Mouse (Mus musculus) midbrain, postnatal 0 days (tissue): ENCODE data around the gene Iscu. TPM values are rescaled to one million over a fixed set of nuclear protein-coding genes. Genes with fewer than 3 reads are reported as not detected.

ENCODE experiments used
- ATAC-seq: fragments of 200-750 bp; cut with Nextera tagmentation; 2 replicates; pipeline ENCODE4 v1.8.0; 2017; ENCODE audit warnings: moderate number of reproducible peaks, mild to moderate bottlenecking, moderate TSS enrichment, moderate library complexity; ENCODE audit not compliant: low FRiP score
- DNase-seq: peaks from one replicate; pipeline ENCODE4 v3.0.0-alpha.2; 2015; ENCODE audit warnings: low spot score
- H3K27ac ChIP-seq: fragments of 300-500 bp; sonication (generic); 2 replicates; pipeline ENCODE4 v1.5.1; 2014; ENCODE audit warnings: low read depth, mild to moderate bottlenecking, low read length, mixed read lengths
- H3K27me3 ChIP-seq: fragments of 300-500 bp; sonication (generic); 2 replicates; pipeline ENCODE4 v1.6.1; 2014; ENCODE audit warnings: low read length, control low read depth, mixed read lengths; ENCODE audit not compliant: insufficient read depth
- H3K36me3 ChIP-seq: fragments of 300-500 bp; sonication (generic); 2 replicates; pipeline ENCODE4 v1.6.1; 2014; ENCODE audit warnings: low read length, control low read depth, mixed read lengths; ENCODE audit not compliant: insufficient read depth
- H3K4me1 ChIP-seq: fragments of 300-500 bp; sonication (generic); 2 replicates; pipeline ENCODE4 v1.6.1; 2014; ENCODE audit warnings: mild to moderate bottlenecking, control low read depth, antibody characterized with exemption, low read length, mixed read lengths; ENCODE audit not compliant: insufficient read depth
- H3K4me2 ChIP-seq: fragments of 300-500 bp; sonication (generic); 2 replicates; pipeline ENCODE4 v1.6.1; 2014; ENCODE audit warnings: low read depth, mild to moderate bottlenecking, low read length, mixed read lengths; ENCODE audit not compliant: poor library complexity, severe bottlenecking
- H3K4me3 ChIP-seq: fragments of 300-500 bp; sonication (generic); 2 replicates; pipeline ENCODE4 v1.5.1; 2014; ENCODE audit warnings: low read depth, mild to moderate bottlenecking, low read length, moderate library complexity
- H3K9ac ChIP-seq: fragments of 300-500 bp; sonication (generic); replicated peaks from 2 replicates; pipeline ENCODE4 v1.6.1; 2014; ENCODE audit warnings: mild to moderate bottlenecking, low read length, moderate library complexity, mixed read lengths; ENCODE audit not compliant: poor library complexity, severe bottlenecking
- H3K9me3 ChIP-seq: fragments of 300-500 bp; sonication (generic); 2 replicates; pipeline ENCODE4 v1.6.1; 2016; ENCODE audit warnings: low read length, control low read depth
- CTCF ChIP-seq: IDR thresholded peaks from 2 replicates; pipeline ENCODE4 v1.5.1; 2016; ENCODE audit warnings: antibody characterized with exemption, mild to moderate bottlenecking
- WGBS: fragments of 180-500 bp; shearing (Covaris S2); extraction: QIAGEN DNeasy Blood & Tissue Kit; methylation state at CpG from one replicate; pipeline ENCODE4 v1.1.7; 2014; 5-methylcytosine and 5-hydroxymethylcytosine counted together
- polyA plus RNA-seq: library from polyadenylated mRNA; unstranded; fragments of >200 nt; fragmentation: Nextera tagmentation; extraction: Ambion mirVana; gene quantifications from 2 replicates; pipeline ENCODE4 v1.2.1, GENCODE M21; 2015
- total RNA-seq: library from RNA; depleted of rRNA; stranded (reverse); fragments of >200 nt; gene quantifications from 2 replicates; pipeline ENCODE4 v1.2.3, GENCODE M21; 2014

Gene Iscu
- total and polyA plus RNA-seq, 2 experiments from 2014 or later, result 65.8 to 96.9 TPM

DNA sequence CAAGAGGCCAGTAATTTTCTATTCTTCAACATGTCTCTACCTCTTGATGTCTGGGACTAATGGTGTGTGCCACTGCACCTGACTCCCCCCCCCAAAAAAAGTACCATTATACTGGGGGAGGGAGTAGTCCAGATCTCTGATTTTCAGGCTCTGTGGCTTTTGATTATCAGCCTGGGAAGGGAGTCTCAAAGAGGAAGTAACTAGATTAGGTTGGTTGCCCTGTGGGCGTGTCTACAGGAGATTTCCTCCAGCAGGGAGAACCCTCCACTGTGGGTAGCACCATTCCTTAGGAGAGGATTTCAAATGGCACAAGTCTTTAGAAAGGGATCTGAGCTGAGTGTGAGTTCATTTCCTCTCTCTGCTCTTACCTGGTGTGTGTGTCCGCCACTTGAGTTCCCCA lies 40.1 kb downstream of the Iscu start:
- DNase-seq, result no peak
- TF ChIP-seq CTCF, result no peak
- Histone ChIP-seq H3K4me3 (no peak overlapping the region), H3K27me3 (0 out of 2 replicates have a peak, but pooled peaks cover 5% of the 10 kb centered on the region), H3K4me2 (no peak overlapping the region), H3K9ac (no peak overlapping the region), H3K27ac (no peak overlapping the region), H3K36me3 (no peaks in the 10 kb centered on the region), H3K9me3 (no peaks in the 10 kb centered on the region), H3K4me1 (no peaks in the 10 kb centered on the region)
- ATAC-seq, result no peak
- WGBS, result 96% methylated on average over 2 of the region's 2 CpGs

DNA sequence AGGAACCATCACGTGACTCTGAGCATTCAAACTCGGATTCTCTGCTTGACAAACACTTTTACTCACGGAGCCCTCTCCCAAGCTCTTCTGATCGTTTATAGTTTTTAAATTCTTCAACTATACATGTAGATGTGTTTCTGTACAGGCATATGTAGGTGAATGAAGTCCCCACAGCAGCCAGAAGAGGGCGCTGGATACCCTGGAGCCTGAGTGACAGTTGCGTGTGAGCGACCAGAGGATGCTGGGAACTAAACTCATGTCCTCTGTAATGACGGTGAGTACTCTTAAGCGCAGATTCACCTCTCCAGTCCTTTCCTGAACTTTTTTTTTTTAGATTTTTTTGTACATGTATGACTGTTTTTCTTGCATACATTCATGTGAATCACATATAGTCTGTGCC lies 41.1 kb downstream of the Iscu start:
- TF ChIP-seq CTCF, result peak; percentile 22; the same call in 1 of the 2 replicates
- no peaks in the 10 kb centered on the region for H3K9me3 ChIP-seq
- no peak overlapping the region for H3K4me3 ChIP-seq
- ATAC-seq (no peak), DNase-seq (no peak)
- H3K9ac ChIP-seq, result no peak overlapping the region
- WGBS, result 27% methylated on average over 9 of the region's 9 CpGs
- H3K4me1 ChIP-seq, result peaks cover 6% of the 10 kb centered on the region
- no peak overlapping the region for H3K4me2 ChIP-seq
- 0 out of 2 replicates have a peak, but pooled peaks cover 5% of the 10 kb centered on the region for H3K27me3 ChIP-seq
- H3K27ac ChIP-seq, result no peak overlapping the region
- no peaks in the 10 kb centered on the region for H3K36me3 ChIP-seq

DNA sequence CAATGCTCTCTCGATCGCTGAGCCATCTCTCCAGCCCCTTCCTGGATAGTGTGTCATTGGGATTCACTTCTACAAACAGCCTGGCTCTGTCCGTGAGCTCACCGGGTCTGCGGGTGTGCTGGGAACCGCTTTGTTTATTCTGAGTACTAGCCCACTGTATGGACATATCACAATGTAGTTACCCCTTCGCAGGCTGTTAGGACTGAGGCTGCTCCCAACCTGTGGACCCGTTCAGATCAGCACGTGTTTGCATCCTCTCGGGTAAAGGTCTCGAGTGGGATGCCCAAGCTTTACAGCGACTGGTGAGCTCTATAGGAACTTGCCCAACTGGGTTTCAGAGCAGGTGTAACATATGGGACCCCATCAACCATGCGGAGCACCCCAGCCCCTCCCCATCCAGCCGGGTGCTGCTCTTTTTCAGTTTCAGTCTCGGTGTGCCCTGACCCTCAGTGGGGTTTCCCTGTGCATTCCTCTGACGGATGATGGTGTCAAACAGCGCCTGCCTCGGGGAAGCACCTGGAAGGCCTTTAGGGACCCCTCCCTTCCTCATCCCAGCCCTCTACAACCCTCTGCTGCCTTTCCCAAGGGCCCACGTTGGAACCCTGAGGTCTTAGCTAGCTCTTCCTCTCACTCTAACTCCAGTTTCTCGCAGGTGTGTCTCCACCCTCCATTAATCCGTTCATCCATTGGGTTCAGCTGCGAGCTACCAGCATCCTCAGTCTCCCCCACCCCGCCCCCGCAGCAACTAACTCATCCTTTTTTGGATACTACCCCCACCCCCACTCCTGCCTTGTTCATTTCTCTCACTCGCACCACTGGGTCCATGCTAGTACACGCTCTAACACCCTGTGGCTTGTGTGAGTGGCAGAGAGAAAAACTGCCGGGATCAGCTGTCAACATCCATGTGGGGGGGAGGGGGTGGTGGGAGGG lies 41.8 kb downstream of the Iscu start:
- Histone ChIP-seq H3K4me3 (no peak overlapping the region), H3K9ac (no peak overlapping the region), H3K27me3 (0 out of 2 replicates have a peak, but pooled peaks cover 5% of the 10 kb centered on the region), H3K4me2 (no peak overlapping the region), H3K27ac (no peak overlapping the region), H3K36me3 (no peaks in the 10 kb centered on the region), H3K4me1 (peaks cover 8% of the 10 kb centered on the region), H3K9me3 (no peaks in the 10 kb centered on the region)
- DNase-seq, result no peak
- no peak for TF ChIP-seq CTCF
- WGBS, result 39% methylated on average over 27 of the region's 27 CpGs
- no peak for ATAC-seq

DNA sequence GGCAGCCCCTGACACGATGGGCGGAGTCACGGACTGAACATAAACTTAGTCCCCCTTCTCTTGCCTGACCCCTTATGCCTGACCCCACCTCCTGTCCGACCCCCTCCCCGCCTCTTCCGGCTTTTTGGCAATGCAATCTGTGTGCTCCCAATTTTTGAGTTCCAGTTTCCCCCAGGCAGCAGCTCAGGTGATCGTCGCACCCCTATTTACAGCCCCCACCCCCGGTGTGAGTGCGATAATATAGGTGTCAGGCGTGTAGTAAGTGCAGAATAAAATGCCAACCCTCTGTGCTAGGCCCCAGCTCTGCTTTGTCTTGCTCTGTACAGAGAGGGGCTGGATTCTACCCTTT lies 42.5 kb downstream of the Iscu start:
- TF ChIP-seq CTCF, result no peak
- Histone ChIP-seq H3K36me3 (no peaks in the 10 kb centered on the region), H3K27ac (no peak overlapping the region), H3K4me3 (no peak overlapping the region), H3K4me1 (peaks cover 8% of the 10 kb centered on the region), H3K4me2 (no peak overlapping the region), H3K9ac (no peak overlapping the region), H3K9me3 (no peaks in the 10 kb centered on the region), H3K27me3 (0 out of 2 replicates have a peak, but pooled peaks cover 5% of the 10 kb centered on the region)
- DNase-seq (no peak), ATAC-seq (no peak)
- WGBS, result 58% methylated on average over 11 of the region's 11 CpGs

DNA sequence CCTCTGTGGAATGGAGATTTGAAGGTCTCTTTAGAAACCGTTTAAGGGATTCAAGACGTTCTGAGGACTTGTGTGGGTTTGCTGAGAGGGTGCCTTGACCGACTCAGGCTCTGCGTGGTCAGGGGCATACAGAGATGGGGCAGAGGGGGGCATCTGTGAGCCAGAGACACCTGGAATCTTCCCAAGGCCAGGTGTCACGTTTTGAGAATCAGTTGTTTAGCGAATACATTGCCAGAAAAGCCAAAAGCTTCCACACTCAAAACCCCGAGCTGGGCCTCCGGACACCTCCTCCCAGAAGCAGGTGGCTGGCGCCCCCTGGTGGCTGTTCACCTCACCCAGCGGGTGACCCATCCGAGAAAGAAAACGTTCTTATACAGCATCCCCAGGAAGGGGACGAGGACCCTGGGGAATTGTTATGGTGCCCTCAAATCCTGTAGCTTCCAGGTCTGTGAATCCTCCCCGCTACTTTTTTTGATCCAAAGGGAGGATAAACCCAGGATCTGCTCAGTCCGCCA lies 43.1 kb downstream of the Iscu start:
- no peak overlapping the region for H3K9ac ChIP-seq
- 0 out of 2 replicates have a peak, but pooled peaks cover 5% of the 10 kb centered on the region for H3K27me3 ChIP-seq
- ATAC-seq (no peak), DNase-seq (peak; percentile 74)
- H3K36me3 ChIP-seq, result no peaks in the 10 kb centered on the region
- TF ChIP-seq CTCF, result peak; percentile 82
- 15% methylated on average over 15 of the region's 15 CpGs for WGBS
- H3K9me3 ChIP-seq, result no peaks in the 10 kb centered on the region
- H3K4me1 ChIP-seq, result peaks cover 8% of the 10 kb centered on the region
- H3K4me3 ChIP-seq, result no peak overlapping the region
- no peak overlapping the region for H3K4me2 ChIP-seq
- no peak overlapping the region for H3K27ac ChIP-seq

DNA sequence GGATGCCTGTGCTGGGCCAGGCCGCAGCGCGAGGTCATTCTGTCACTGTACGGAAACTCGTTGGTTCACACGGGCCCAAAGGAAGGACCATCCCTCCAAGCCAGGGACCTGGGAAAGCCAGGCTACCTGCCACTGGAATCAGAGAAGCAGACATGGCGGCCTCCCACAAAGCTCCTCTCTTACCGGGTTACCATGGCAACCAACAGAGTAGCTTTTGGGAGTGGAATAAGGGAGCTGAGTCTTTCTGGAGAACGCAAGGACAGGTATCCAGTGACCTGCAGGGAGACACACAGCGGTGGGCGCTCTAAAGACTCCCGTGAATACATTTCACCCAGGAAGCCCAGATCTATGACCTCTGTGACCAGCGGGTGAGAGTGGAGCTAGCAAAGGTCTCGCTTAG lies 46.0 kb downstream of the Iscu start:
- Histone ChIP-seq H3K36me3 (no peaks in the 10 kb centered on the region), H3K27me3 (0 out of 2 replicates have a peak, but pooled peaks cover 5% of the 10 kb centered on the region), H3K4me3 (no peak overlapping the region), H3K4me2 (no peak overlapping the region), H3K9me3 (no peaks in the 10 kb centered on the region), H3K9ac (no peak overlapping the region), H3K4me1 (peaks cover 8% of the 10 kb centered on the region), H3K27ac (peak overlapping the region; percentile 44; the same call in 1 of the 2 replicates)
- TF ChIP-seq CTCF, result no peak
- ATAC-seq, result no peak
- peak; percentile 74 for DNase-seq
- 57% methylated on average over 14 of the region's 14 CpGs for WGBS
